Mouse (Mus musculus): ENCODE measurements around the gene Fam57a.

- no peak for TF ChIP-seq CTCF (IDR thresholded peaks at IDR 0.05; ENCODE audit: control insufficient read depth, insufficient read depth, insufficient read length)
- no peak for TF ChIP-seq MYOG (IDR thresholded peaks at IDR 0.05; ENCODE audit: control insufficient read depth, extremely low read depth, insufficient read length)
Observed at GRCm38 (mm10) chr11:76160251-76160650, 19.2 kb upstream of the Fam57a start.
